Mouse (Mus musculus) splenic B cell, adult 2 months (primary cell): ENCODE results near the gene AF067061.
A peak's percentile ranks its signal among the peaks of the same experiment; 100 is the strongest.
"Not testable (repeated sequence)": the region's sequence is repeated elsewhere in the genome, so short reads cannot be mapped to it uniquely, and the experiment has no call there.

Experiments used
- DNase-seq: peaks from one replicate; pipeline ENCODE4 v3.0.0-alpha.2; 2011; ENCODE audit warnings: low read depth, low spot score
- H3K27me3 ChIP-seq: 2 replicates; pipeline ENCODE4 v1.6.1; 2012; ENCODE audit warnings: mild to moderate bottlenecking, low read length, moderate library complexity, mixed read lengths; ENCODE audit not compliant: control insufficient read depth, poor library complexity, insufficient read depth, severe bottlenecking
- H3K36me3 ChIP-seq: 2 replicates; pipeline ENCODE4 v1.6.1; 2012; ENCODE audit warnings: mild to moderate bottlenecking, low read length, moderate library complexity, mixed read lengths; ENCODE audit not compliant: control insufficient read depth, poor library complexity, insufficient read depth, severe bottlenecking

AF067061 gene

GRCm38 (mm10) chr13:120262870-120263269, at the start of gene AF067061:
Gene AF067061 (plus strand): TSS chr13:120263114.
- not testable (repeated sequence) for H3K36me3 ChIP-seq, H3K27me3 ChIP-seq, DNase-seq

- not testable (repeated sequence) for H3K36me3 ChIP-seq, DNase-seq, H3K27me3 ChIP-seq
Observed at GRCm38 (mm10) chr13:120215847-120216246, 47.1 kb upstream of the AF067061 start, which contains the start of gene Gm21762. Gene Gm21762 (minus strand): TSS chr13:120215947.

- H3K36me3 ChIP-seq, H3K27me3 ChIP-seq: not testable (repeated sequence)
- DNase-seq, result peak; percentile 20
Observed at GRCm38 (mm10) chr13:120220922-120221321, 42.0 kb upstream of the AF067061 start.

GRCm38 (mm10) chr13:120223012-120223659, 39.8 kb upstream of the AF067061 start:
- H3K27me3 ChIP-seq, H3K36me3 ChIP-seq, DNase-seq: not testable (repeated sequence)

- DNase-seq, H3K36me3 ChIP-seq, H3K27me3 ChIP-seq: not testable (repeated sequence)
Observed at GRCm38 (mm10) chr13:120231798-120232197, 31.1 kb upstream of the AF067061 start.

GRCm38 (mm10) chr13:120232447-120233049, 30.4 kb upstream of the AF067061 start:
- not testable (repeated sequence) for H3K36me3 ChIP-seq, H3K27me3 ChIP-seq
- peak; percentile 36 for DNase-seq

GRCm38 (mm10) chr13:120238811-120239210, 24.1 kb upstream of the AF067061 start, which contains the start of gene Gm21731:
Gene Gm21731 (plus strand): TSS chr13:120239111.
- DNase-seq, result not testable (repeated sequence)

GRCm38 (mm10) chr13:120251208-120251924, 11.5 kb upstream of the AF067061 start:
- H3K27me3 ChIP-seq, H3K36me3 ChIP-seq, DNase-seq: not testable (repeated sequence)

More at GRCm38 (mm10) chr13:120238811-120239210, 24.1 kb upstream of the AF067061 start, which contains the start of gene Gm21731:
- not testable (repeated sequence) for H3K27me3 ChIP-seq, H3K36me3 ChIP-seq

- not testable (repeated sequence) for H3K36me3 ChIP-seq, H3K27me3 ChIP-seq
- DNase-seq, result peak; percentile 77
Observed at GRCm38 (mm10) chr13:120258817-120259658, 3.9 kb upstream of the AF067061 start.

- H3K36me3 ChIP-seq, H3K27me3 ChIP-seq: not testable (repeated sequence)
- DNase-seq, result peak; percentile 58
Observed at GRCm38 (mm10) chr13:120259718-120260117, 3.2 kb upstream of the AF067061 start.

- H3K27me3 ChIP-seq, DNase-seq: not testable (repeated sequence)
Observed at GRCm38 (mm10) chr13:120277837-120278236, 14.9 kb downstream of the AF067061 start.

GRCm38 (mm10) chr13:120278784-120279183, 15.9 kb downstream of the AF067061 start:
- DNase-seq, result no peak
- Histone ChIP-seq H3K36me3 (no peaks in the 10 kb centered on the region), H3K27me3 (no peaks in the 10 kb centered on the region)

More at GRCm38 (mm10) chr13:120277837-120278236, 14.9 kb downstream of the AF067061 start:
- H3K36me3 ChIP-seq, result not testable (repeated sequence)

- Histone ChIP-seq H3K36me3 (no peaks in the 10 kb centered on the region), H3K27me3 (no peaks in the 10 kb centered on the region)
- DNase-seq, result peak; percentile 36
Observed at GRCm38 (mm10) chr13:120299324-120299894, 36.5 kb downstream of the AF067061 start.

- DNase-seq, result peak; percentile 56
Observed at GRCm38 (mm10) chr13:120299991-120300442, 37.1 kb downstream of the AF067061 start, which contains the start of gene BC147527. Gene BC147527 (plus strand): TSS chr13:120300392.

More at GRCm38 (mm10) chr13:120299991-120300442, 37.1 kb downstream of the AF067061 start, which contains the start of gene BC147527:
- Histone ChIP-seq H3K27me3 (no peaks in the 10 kb centered on the region), H3K36me3 (no peaks in the 10 kb centered on the region)
